Mouse (Mus musculus) ES-Bruce4 (cell line): ENCODE results near the gene Tcp10a.
"Not testable (repeated sequence)": the region's sequence is repeated elsewhere in the genome, so short reads cannot be mapped to it uniquely, and the experiment has no call there.

Experiments used
- CTCF ChIP-seq: IDR thresholded peaks from one replicate; pipeline ENCODE4 v1.8.1; 2011; ENCODE audit warnings: low read depth, low read length
- EP300 ChIP-seq: IDR thresholded peaks from 2 replicates; pipeline ENCODE4 v1.6.1; 2011; ENCODE audit warnings: low read depth, low read length; ENCODE audit not compliant: insufficient read depth
- POLR2A ChIP-seq: IDR thresholded peaks from one replicate; pipeline ENCODE4 v1.8.1; 2011; ENCODE audit warnings: low read length; ENCODE audit not compliant: insufficient read depth

DNA sequence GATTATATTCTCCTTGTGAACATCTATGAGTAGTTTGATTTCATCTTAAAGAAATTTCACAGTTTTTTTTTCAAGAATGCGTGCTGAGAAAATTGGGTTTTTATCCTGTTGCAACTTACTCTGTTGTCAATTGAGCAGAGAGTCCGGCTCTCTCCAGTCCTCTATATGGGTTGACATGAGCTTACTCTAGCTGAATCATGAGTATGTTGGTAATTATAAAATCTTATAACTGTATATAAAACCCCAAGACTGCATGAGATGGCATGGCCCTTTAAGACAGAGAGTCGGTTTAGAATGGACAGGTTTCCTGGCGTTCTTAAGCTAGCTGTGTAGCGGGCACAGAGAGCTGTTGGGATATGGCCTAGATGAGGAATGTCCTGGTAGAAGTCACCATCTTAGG, at the start of gene Tcp10a:
- not testable (repeated sequence) for TF ChIP-seq EP300, CTCF, POLR2A
